16 mouse cellular contexts compared by ENCODE assay signal in genomic region chr13:43614667-43615066, GRCm38 (mm10). TPM values are rescaled to one million over a fixed set of nuclear protein-coding genes. Genes with fewer than 3 reads are reported as not detected.
DNase-seq lines count a peak whose midpoint lies in the region; ATAC-seq and TF ChIP-seq lines count a peak whose summit lies in the region.
"Had no signal": no experiment of that assay in that cellular context is flagged by ENCODE, and none has a peak within 500 bp of the region (broad histone marks: within the 10 kb centered on the region; RNA-seq: fewer than 3 reads in every experiment).

No protein-coding gene starts in this region.

- 78% methylated on average over 3 of the region's 3 CpGs for WGBS in forebrain, postnatal 0 days
- WGBS in forebrain, embryonic 16.5 days = 67% methylated on average over 3 of the region's 3 CpGs
- 80% methylated on average over 3 of the region's 3 CpGs for WGBS in liver, embryonic 13.5 days (ENCODE audit: insufficient replicate concordance)
- 72% methylated on average over 3 of the region's 3 CpGs for WGBS in liver, embryonic 12.5 days (ENCODE audit: insufficient replicate concordance)
- WGBS in embryonic facial prominence, embryonic 10.5 days = 85% methylated on average over 3 of the region's 3 CpGs

- DNase-seq in forebrain, postnatal 0 days = no peak
- DNase-seq in liver, embryonic 13.5 days = no peak
- no peak for DNase-seq in embryonic facial prominence, embryonic 10.5 days (ENCODE audit: low spot score)
- no peak for DNase-seq in left cerebral cortex, postnatal 10 days (ENCODE audit: extremely low spot score in 1 of 2, low spot score in 2 of 2)
- no peak for DNase-seq in kidney, adult 18-20 months
- DNase-seq: cerebellum, postnatal 14 days; gastrocnemius, postnatal 36 days; kidney, adult 11 months; lung, embryonic 14.5 days; right cerebral cortex, adult 18-20 months had no signal

- H3K4me3 ChIP-seq in forebrain, postnatal 0 days (ENCODE audit: low read depth, low read length) = no peak overlapping the region
- no peak overlapping the region for H3K4me3 ChIP-seq in forebrain, embryonic 16.5 days (replicated peaks; ENCODE audit: low read length)
- no peak overlapping the region for H3K4me3 ChIP-seq in liver, embryonic 13.5 days (replicated peaks)
- H3K4me3 ChIP-seq in liver, embryonic 12.5 days = no peak overlapping the region
- H3K4me3 ChIP-seq in embryonic facial prominence, embryonic 10.5 days = no peak overlapping the region
- H3K4me3 ChIP-seq in myocyte = no peak overlapping the region

- no peaks in the 10 kb centered on the region for H3K79me2 ChIP-seq in myocyte (ENCODE audit: control insufficient read depth, insufficient read depth)

- H3K27me3 ChIP-seq in forebrain, postnatal 0 days (ENCODE audit: insufficient read depth, low read length) = no peaks in the 10 kb centered on the region
- no peaks in the 10 kb centered on the region for H3K27me3 ChIP-seq in forebrain, embryonic 16.5 days (replicated peaks; ENCODE audit: control insufficient read depth, insufficient read depth, low read length)
- peaks cover 44% of the 10 kb centered on the region for H3K27me3 ChIP-seq in liver, embryonic 13.5 days
- H3K27me3 ChIP-seq in liver, embryonic 12.5 days (replicated peaks) = peaks cover 49% of the 10 kb centered on the region
- H3K27me3 ChIP-seq in embryonic facial prominence, embryonic 10.5 days (replicated peaks; ENCODE audit: low read depth, poor library complexity, severe bottlenecking) = peaks cover 26% of the 10 kb centered on the region
- peaks cover 15% of the 10 kb centered on the region for H3K27me3 ChIP-seq in myocyte (ENCODE audit: control insufficient read depth, insufficient read depth, insufficient read length)
- H3K27me3 ChIP-seq: embryonic facial prominence, embryonic 12.5 days; forebrain, embryonic 13.5 days had no signal

- TF ChIP-seq POLR2A in myocyte (IDR thresholded peaks at IDR 0.05; ENCODE audit: insufficient read length, low read depth) = no peak

- peaks cover 21% of the 10 kb centered on the region for H3K4me1 ChIP-seq in forebrain, postnatal 0 days (ENCODE audit: insufficient read depth)
- peaks cover 26% of the 10 kb centered on the region for H3K4me1 ChIP-seq in forebrain, embryonic 16.5 days (replicated peaks; ENCODE audit: control insufficient read depth, insufficient read depth, low read length)
- H3K4me1 ChIP-seq in liver, embryonic 13.5 days (replicated peaks) = peaks cover 14% of the 10 kb centered on the region
- peaks cover 11% of the 10 kb centered on the region for H3K4me1 ChIP-seq in liver, embryonic 12.5 days
- H3K4me1 ChIP-seq in embryonic facial prominence, embryonic 10.5 days = peaks cover 36% of the 10 kb centered on the region

- H3ac ChIP-seq in myocyte (ENCODE audit: control insufficient read depth, insufficient read length) = no peak overlapping the region

- H3K27ac ChIP-seq in forebrain, postnatal 0 days (ENCODE audit: low read depth, low read length) = no peak overlapping the region
- H3K27ac ChIP-seq in forebrain, embryonic 16.5 days (ENCODE audit: low read length) = no peak overlapping the region
- H3K27ac ChIP-seq in liver, embryonic 13.5 days = no peak overlapping the region
- no peak overlapping the region for H3K27ac ChIP-seq in liver, embryonic 12.5 days
- peak overlapping the region; percentile 91; the same call in 1 of the 2 replicates for H3K27ac ChIP-seq in embryonic facial prominence, embryonic 10.5 days (replicated peaks)

- H3K4me2 ChIP-seq in forebrain, postnatal 0 days (ENCODE audit: low read depth) = peak overlapping the region; percentile 66; the same call in 1 of the 2 replicates
- no peak overlapping the region for H3K4me2 ChIP-seq in forebrain, embryonic 16.5 days (ENCODE audit: low read length)
- peak overlapping the region; percentile 80; the same call in 1 of the 2 replicates for H3K4me2 ChIP-seq in liver, embryonic 13.5 days
- H3K4me2 ChIP-seq in liver, embryonic 12.5 days = no peak overlapping the region; the same call in 1 of the 2 replicates
- H3K4me2 ChIP-seq in myocyte (ENCODE audit: low read depth) = peak overlapping the region; percentile 90

- ATAC-seq in forebrain, postnatal 0 days = no peak
- ATAC-seq in forebrain, embryonic 16.5 days = no peak
- ATAC-seq in liver, embryonic 13.5 days (ENCODE audit: low read depth) = no peak
- ATAC-seq in liver, embryonic 12.5 days = no peak

- no peak for TF ChIP-seq CTCF in forebrain, postnatal 0 days (IDR thresholded peaks at IDR 0.05; ENCODE audit: low read depth)

- H3K9ac ChIP-seq in forebrain, postnatal 0 days = 0 out of 2 replicates have a peak overlapping the region, but pooled peaks have one; percentile 18
- no peak overlapping the region for H3K9ac ChIP-seq in forebrain, embryonic 16.5 days (replicated peaks; ENCODE audit: low read depth, low read length)
- H3K9ac ChIP-seq in liver, embryonic 13.5 days = no peak overlapping the region
- H3K9ac ChIP-seq in liver, embryonic 12.5 days = no peak overlapping the region
- H3K9ac ChIP-seq: embryonic facial prominence, embryonic 12.5 days; lung, embryonic 14.5 days had no signal

- no peaks in the 10 kb centered on the region for H3K36me3 ChIP-seq in forebrain, postnatal 0 days (ENCODE audit: insufficient read depth)
- H3K36me3 ChIP-seq in forebrain, embryonic 16.5 days (ENCODE audit: control insufficient read depth, insufficient read depth) = no peaks in the 10 kb centered on the region
- no peaks in the 10 kb centered on the region for H3K36me3 ChIP-seq in liver, embryonic 13.5 days
- H3K36me3 ChIP-seq in liver, embryonic 12.5 days = no peaks in the 10 kb centered on the region
- H3K36me3 ChIP-seq in embryonic facial prominence, embryonic 10.5 days (replicated peaks) = no peaks in the 10 kb centered on the region
- no peaks in the 10 kb centered on the region for H3K36me3 ChIP-seq in myocyte (ENCODE audit: control insufficient read depth, insufficient read depth)
- H3K36me3 ChIP-seq: embryonic facial prominence, embryonic 12.5 days had no signal

- intact Hi-C loops in left cerebral cortex, postnatal 10 days (cut with DNase I) = loop anchor here (5.0 kb wide), 1 partner anchor 113 kb away; no protein-coding TSS in a partner anchor

- no peaks in the 10 kb centered on the region for H3K9me3 ChIP-seq in forebrain, postnatal 0 days (ENCODE audit: low read length)
- H3K9me3 ChIP-seq in forebrain, embryonic 16.5 days (ENCODE audit: control insufficient read depth, low read length) = no peaks in the 10 kb centered on the region
- no peaks in the 10 kb centered on the region for H3K9me3 ChIP-seq in liver, embryonic 13.5 days (replicated peaks)
- H3K9me3 ChIP-seq in liver, embryonic 12.5 days (replicated peaks) = no peaks in the 10 kb centered on the region
- H3K9me3 ChIP-seq in embryonic facial prominence, embryonic 10.5 days = no peaks in the 10 kb centered on the region
- H3K9me3 ChIP-seq: embryonic facial prominence, embryonic 12.5 days; forebrain, embryonic 13.5 days had no signal

TF ChIP-seq in myocyte, 11 proteins besides CTCF, POLR2A, EP300 and RAD21:
- TF ChIP-seq USF1 (IDR thresholded peaks at IDR 0.05; ENCODE audit: low read depth) (no peak), TCF12 (IDR thresholded peaks at IDR 0.05; ENCODE audit: insufficient read depth, poor library complexity, severe bottlenecking) (no peak), E2F4 (IDR thresholded peaks at IDR 0.05; ENCODE audit: insufficient read depth) (no peak), SRF (IDR thresholded peaks at IDR 0.05; ENCODE audit: control insufficient read depth, insufficient read length, low read depth) (no peak), MYOD1 (IDR thresholded peaks at IDR 0.05; ENCODE audit: control insufficient read depth in 1 of 3, insufficient read length in 2 of 3, low read depth in 2 of 3) (no peak), REST (IDR thresholded peaks at IDR 0.05; ENCODE audit: insufficient read depth, insufficient read length) (no peak), MYOG (IDR thresholded peaks at IDR 0.05; ENCODE audit: control insufficient read depth in 1 of 3, insufficient read depth in 1 of 3, insufficient read length in 2 of 3, low read depth in 2 of 3) (no peak), MAX (IDR thresholded peaks at IDR 0.05; ENCODE audit: low read depth) (no peak), POLR2AphosphoS2 (IDR thresholded peaks at IDR 0.05; ENCODE audit: insufficient read length, low read depth) (no peak), CEBPB (IDR thresholded peaks at IDR 0.05; ENCODE audit: insufficient read depth, poor library complexity, severe bottlenecking) (no peak)

RNA-seq across cellular contexts. Expression of gene Rnf182, which starts 0.8 kb away (rescaled TPM):
- 9.1 and 9.3 TPM in 2 replicates for total RNA-seq in forebrain, postnatal 0 days (2014; rRNA removed)
- polyA plus RNA-seq in forebrain, postnatal 0 days (2015; fragmentation: Nextera tagmentation; extraction: Ambion mirVana) = 32.5 and 42.0 TPM in 2 replicates
- 51.6 and 56.0 TPM in 2 replicates for polyA plus RNA-seq in forebrain, embryonic 16.5 days (2015; fragmentation: Nextera tagmentation; extraction: Ambion mirVana)
- 0.05 and 0.30 TPM in 2 replicates for polyA plus RNA-seq in liver, embryonic 13.5 days (2015; fragmentation: Nextera tagmentation; extraction: Ambion mirVana)
- 0.19 and 0.20 TPM in 2 replicates for polyA plus RNA-seq in liver, embryonic 12.5 days (2016; fragmentation: Nextera tagmentation; extraction: Ambion mirVana)
- polyA plus RNA-seq in embryonic facial prominence, embryonic 10.5 days (2016; fragmentation: Nextera tagmentation; extraction: Ambion mirVana) = 5.3 and 7.1 TPM in 2 replicates
- not detected for polyA plus RNA-seq in myocyte (2012; fragmentation: generic; extraction: Trizol)
- 1 to 10 TPM; 7.1 to 7.2 TPM for total RNA-seq in left cerebral cortex, postnatal 10 days (2021)
- total RNA-seq: megakaryocyte progenitor cell, adult 5-6 weeks had no signal

RNA-seq across cellular contexts. Expression of gene Mcur1, which starts 54.7 kb away (rescaled TPM):
- total RNA-seq in forebrain, postnatal 0 days (2014; rRNA removed) = 7.2 and 9.8 TPM in 2 replicates
- polyA plus RNA-seq in forebrain, postnatal 0 days (2015; fragmentation: Nextera tagmentation; extraction: Ambion mirVana) = 6.5 and 8.6 TPM in 2 replicates
- polyA plus RNA-seq in forebrain, embryonic 16.5 days (2015; fragmentation: Nextera tagmentation; extraction: Ambion mirVana) = 6.9 TPM in 2 replicates
- 5.4 and 6.0 TPM in 2 replicates for polyA plus RNA-seq in liver, embryonic 13.5 days (2015; fragmentation: Nextera tagmentation; extraction: Ambion mirVana)
- 8.3 and 9.0 TPM in 2 replicates for polyA plus RNA-seq in liver, embryonic 12.5 days (2016; fragmentation: Nextera tagmentation; extraction: Ambion mirVana)
- polyA plus RNA-seq in embryonic facial prominence, embryonic 10.5 days (2016; fragmentation: Nextera tagmentation; extraction: Ambion mirVana) = 9.5 and 10.1 TPM in 2 replicates
- 5.7 TPM for polyA plus RNA-seq in myocyte (2012; fragmentation: generic; extraction: Trizol)
- 10 to 100 TPM; 12.1 to 12.2 TPM for total RNA-seq in left cerebral cortex, postnatal 10 days (2021)

Comparison
In these comparisons a context has a peak if more than half of its experiments do, and no peak if none do; other contexts are left out.
1. H3K4me2 ChIP-seq: peak in forebrain, postnatal 0 days (single experiment), liver, embryonic 13.5 days (single experiment) and myocyte (single experiment); none in forebrain, embryonic 16.5 days (single experiment) and liver, embryonic 12.5 days (single experiment).